Mouse (Mus musculus): ENCODE measurements around the gene Spns2. TPM values are rescaled to one million over a fixed set of nuclear protein-coding genes. Genes with fewer than 3 reads are reported as not detected.

Gene Spns2
- polyA plus RNA-seq, 1 experiment, result not detected

DNA sequence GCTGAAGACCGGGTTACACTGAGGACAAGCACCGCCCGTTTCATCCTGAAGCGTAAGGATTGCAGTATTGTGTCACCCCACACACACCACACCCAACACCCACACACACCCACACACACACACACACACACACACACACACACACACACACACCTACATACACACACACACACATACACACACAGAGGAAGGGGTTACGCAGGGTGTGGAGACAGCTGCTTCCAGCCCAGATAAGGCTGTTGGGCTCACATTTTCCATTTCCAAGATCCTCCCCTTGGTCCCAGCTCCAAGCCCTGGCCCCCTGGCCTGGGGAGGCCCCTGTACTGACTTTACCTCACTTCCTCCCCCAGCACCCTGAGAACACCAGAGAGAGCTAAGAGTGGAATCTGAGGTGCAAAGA, 73.0 kb downstream of the Spns2 start:
- H3K27ac ChIP-seq (ENCODE audit: insufficient read depth, low read depth, low read length), result no peak overlapping the region
- TF ChIP-seq POLR2A (IDR thresholded peaks at IDR 0.05; ENCODE audit: borderline replicate concordance, low read depth, low read length) (no peak), CTCF (IDR thresholded peaks at IDR 0.05; ENCODE audit: low read depth, low read length) (no peak)
- H3K4me3 ChIP-seq (ENCODE audit: insufficient read depth, low read length), result no peak overlapping the region
- no peaks in the 10 kb centered on the region for H3K4me1 ChIP-seq (ENCODE audit: control insufficient read depth, insufficient read depth, low read length)

DNA sequence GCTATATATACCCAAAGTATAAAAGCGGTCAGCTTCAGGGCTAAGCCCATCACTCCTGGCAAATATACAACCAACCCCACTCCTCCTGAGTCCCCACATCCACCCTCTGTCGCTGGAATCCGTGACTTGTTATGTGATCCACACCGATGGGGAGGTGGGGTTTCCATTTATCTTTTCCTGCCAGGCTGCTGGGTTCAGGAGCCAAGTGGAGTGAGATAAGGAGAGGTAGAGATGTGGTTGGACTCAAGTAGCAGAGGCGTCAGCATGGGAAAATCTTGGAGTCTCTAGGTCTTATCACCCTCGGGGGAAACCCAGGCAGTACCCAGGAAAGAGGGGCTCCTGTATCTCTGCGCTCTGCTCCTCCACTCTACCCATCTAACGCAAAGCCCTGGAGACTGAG, 74.5 kb downstream of the Spns2 start:
- no peaks in the 10 kb centered on the region for H3K4me1 ChIP-seq (ENCODE audit: control insufficient read depth, insufficient read depth, low read length)
- H3K4me3 ChIP-seq (ENCODE audit: insufficient read depth, low read length), result no peak overlapping the region
- TF ChIP-seq POLR2A (IDR thresholded peaks at IDR 0.05; ENCODE audit: borderline replicate concordance, low read depth, low read length), result no peak
- no peak for TF ChIP-seq CTCF (IDR thresholded peaks at IDR 0.05; ENCODE audit: low read depth, low read length)
- H3K27ac ChIP-seq (ENCODE audit: insufficient read depth, low read depth, low read length), result no peak overlapping the region

DNA sequence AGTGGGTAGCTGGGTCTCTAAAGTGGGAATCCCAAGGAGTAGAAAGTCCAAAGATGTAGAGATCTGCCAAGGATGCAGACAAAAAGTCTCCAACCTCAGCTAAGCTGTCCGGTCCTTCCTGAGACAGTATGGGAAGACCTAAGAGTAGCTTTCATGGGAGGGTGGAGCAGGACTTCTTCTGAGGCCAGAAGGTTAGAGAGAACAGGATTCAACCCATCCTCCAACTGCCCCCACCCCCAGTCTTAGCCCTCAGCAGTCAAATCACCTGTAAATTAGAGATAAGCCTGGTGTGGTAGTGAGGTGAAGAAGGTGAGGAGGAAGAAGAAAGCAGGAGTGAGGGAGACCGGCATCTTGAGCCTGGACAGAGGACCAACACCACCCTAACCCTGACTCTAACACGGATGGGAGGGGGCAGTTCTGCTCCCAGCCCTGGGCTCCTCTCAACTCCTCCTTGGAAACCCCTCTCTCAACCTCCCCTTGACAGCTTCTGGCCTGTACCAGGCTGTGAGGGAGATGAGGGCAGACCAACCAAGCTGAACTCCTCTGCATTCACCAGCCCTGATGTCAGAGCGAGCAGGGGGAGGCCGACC, 76.0 kb downstream of the Spns2 start:
- H3K4me3 ChIP-seq (ENCODE audit: insufficient read depth, low read length), result no peak overlapping the region
- TF ChIP-seq POLR2A (IDR thresholded peaks at IDR 0.05; ENCODE audit: borderline replicate concordance, low read depth, low read length) (no peak), CTCF (IDR thresholded peaks at IDR 0.05; ENCODE audit: low read depth, low read length) (no peak)
- no peaks in the 10 kb centered on the region for H3K4me1 ChIP-seq (ENCODE audit: control insufficient read depth, insufficient read depth, low read length)
- H3K27ac ChIP-seq (ENCODE audit: insufficient read depth, low read depth, low read length), result no peak overlapping the region

DNA sequence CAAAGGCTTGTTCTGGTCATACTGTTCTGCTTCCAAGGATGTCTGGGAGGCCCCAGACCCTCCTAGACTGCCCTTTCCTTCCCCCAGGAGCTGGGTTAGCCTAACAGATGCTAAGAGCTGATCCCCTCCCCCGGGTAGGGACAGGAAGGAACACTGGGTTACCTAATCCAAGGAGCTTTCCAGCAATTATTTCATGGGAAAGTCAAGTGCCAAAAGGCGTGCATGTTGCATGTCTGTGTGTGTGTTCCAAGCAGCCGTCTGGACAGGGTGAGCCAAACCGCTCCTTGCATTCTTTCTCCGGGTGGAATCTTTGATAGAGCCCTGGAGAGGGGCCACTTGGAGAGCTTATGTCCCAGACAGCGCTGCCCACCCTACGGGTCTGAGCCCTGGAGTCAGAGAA, 76.7 kb downstream of the Spns2 start:
- Histone ChIP-seq H3K4me1 (ENCODE audit: control insufficient read depth, insufficient read depth, low read length) (no peaks in the 10 kb centered on the region), H3K4me3 (ENCODE audit: insufficient read depth, low read length) (no peak overlapping the region), H3K27ac (ENCODE audit: insufficient read depth, low read depth, low read length) (no peak overlapping the region)
- TF ChIP-seq POLR2A (IDR thresholded peaks at IDR 0.05; ENCODE audit: borderline replicate concordance, low read depth, low read length), result no peak
- no peak for TF ChIP-seq CTCF (IDR thresholded peaks at IDR 0.05; ENCODE audit: low read depth, low read length)

DNA sequence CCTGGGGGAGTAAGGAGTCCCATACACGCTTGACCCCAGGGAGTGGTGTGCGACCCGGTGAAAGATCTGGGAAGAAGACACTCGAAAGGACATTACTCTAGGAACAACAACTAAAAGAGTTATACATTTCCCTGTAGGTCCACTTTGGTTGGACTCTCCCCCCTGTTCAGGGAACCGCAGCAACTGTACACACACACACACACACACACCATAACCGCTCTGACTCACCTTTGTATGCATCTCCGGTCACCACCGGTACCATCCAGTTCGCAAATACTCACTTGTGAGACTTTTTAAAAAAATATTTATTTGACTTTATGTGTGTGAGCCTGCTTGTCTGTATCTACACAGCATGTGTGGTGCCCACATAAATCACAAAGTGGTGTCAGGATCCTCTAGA, 77.8 kb downstream of the Spns2 start:
- no peak for TF ChIP-seq POLR2A (IDR thresholded peaks at IDR 0.05; ENCODE audit: borderline replicate concordance, low read depth, low read length)
- TF ChIP-seq CTCF (IDR thresholded peaks at IDR 0.05; ENCODE audit: low read depth, low read length), result no peak
- Histone ChIP-seq H3K27ac (ENCODE audit: insufficient read depth, low read depth, low read length) (no peak overlapping the region), H3K4me1 (ENCODE audit: control insufficient read depth, insufficient read depth, low read length) (no peaks in the 10 kb centered on the region), H3K4me3 (ENCODE audit: insufficient read depth, low read length) (no peak overlapping the region)

DNA sequence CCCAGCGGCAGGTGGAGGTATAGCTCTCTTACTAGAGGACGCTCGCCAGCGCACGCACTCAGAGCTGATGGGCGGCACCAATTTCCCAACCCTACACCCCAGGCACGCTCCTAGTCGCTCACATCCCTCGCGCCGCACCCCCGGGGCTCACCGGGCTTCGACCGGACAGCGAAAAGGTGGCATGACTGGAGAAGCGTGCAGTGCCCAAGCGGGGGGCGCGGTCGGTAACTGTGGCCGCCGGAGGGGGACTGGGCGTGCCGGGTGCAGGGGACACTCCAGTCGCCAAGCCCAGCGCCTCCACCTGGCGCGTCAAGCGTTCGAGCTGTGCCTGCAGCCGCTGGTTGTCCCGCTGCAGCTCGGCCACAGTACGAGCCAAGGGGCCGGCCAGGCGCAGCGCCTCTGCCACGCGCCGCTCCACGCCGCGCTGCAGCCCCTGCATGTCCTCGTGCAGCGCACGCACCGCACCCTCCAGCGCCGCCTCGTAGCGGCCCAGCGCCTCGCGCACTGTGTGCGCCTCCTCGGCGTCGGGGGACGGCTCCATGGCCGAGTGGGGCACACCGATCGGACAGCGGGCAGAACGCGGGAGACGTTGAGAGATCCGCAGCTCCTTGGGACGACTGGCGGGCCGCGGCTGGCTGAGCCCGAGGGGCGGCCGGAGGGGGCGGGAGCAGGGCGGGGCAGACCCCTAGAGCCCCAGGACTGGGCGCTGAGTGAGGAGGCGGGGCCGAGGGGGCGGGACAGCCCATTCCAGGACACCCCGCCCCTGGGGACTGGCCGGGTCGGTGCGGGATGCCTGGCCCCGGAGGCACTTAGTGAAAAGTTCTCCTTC, 78.4 kb downstream of the Spns2 start, which contains the start of gene Smtnl2:
Smtnl2 (minus strand) TSS at position 621 of the 829 bp plus-strand sequence.
- H3K4me3 ChIP-seq (ENCODE audit: insufficient read depth, low read length), result peak within 1 kb of the TSS; percentile 47
- H3K27ac ChIP-seq (ENCODE audit: insufficient read depth, low read depth, low read length), result no peak within 1 kb of the TSS

DNA sequence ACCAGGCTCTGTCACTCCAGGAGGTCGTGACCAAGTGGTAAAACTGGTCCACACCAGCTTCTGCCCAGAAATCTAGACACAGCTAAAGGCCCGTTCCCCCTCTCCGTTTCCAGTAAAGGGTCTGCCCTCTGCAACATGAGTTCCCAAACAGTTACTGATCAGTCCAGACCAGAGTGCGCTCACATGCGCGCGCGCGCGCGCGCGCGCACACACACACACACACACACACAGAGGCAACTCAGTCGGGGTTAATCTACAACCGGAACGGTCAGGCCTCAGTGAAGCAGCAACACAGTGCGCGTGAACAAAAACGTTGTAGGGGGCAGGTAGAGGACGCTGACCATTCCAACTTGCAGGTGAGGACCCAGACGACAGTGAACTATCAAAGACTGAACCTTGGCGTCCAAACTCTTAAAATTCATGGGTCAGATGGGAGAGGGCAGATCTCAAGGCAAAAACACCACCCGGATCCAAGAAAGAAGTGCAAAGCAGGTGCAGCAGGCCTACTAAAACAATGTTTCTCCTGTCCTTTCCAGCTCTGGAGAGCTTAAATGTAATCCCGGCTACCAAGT, 79.1 kb downstream of the Spns2 start:
- 0 out of 2 replicates have a peak overlapping the region, but pooled peaks have one; percentile 47 for H3K4me3 ChIP-seq (ENCODE audit: insufficient read depth, low read length)
- no peak overlapping the region for H3K27ac ChIP-seq (ENCODE audit: insufficient read depth, low read depth, low read length)
- H3K4me1 ChIP-seq (ENCODE audit: control insufficient read depth, insufficient read depth, low read length), result no peaks in the 10 kb centered on the region
- TF ChIP-seq CTCF (IDR thresholded peaks at IDR 0.05; ENCODE audit: low read depth, low read length), result no peak
- TF ChIP-seq POLR2A (IDR thresholded peaks at IDR 0.05; ENCODE audit: borderline replicate concordance, low read depth, low read length), result no peak

More for the DNA sequence above, 78.4 kb downstream of the Spns2 start, which contains the start of gene Smtnl2:
- TF ChIP-seq POLR2A (IDR thresholded peaks at IDR 0.05; ENCODE audit: borderline replicate concordance, low read depth, low read length) (no peak), CTCF (IDR thresholded peaks at IDR 0.05; ENCODE audit: low read depth, low read length) (no peak)
- no peaks in the 10 kb centered on the region for H3K4me1 ChIP-seq (ENCODE audit: control insufficient read depth, insufficient read depth, low read length)

DNA sequence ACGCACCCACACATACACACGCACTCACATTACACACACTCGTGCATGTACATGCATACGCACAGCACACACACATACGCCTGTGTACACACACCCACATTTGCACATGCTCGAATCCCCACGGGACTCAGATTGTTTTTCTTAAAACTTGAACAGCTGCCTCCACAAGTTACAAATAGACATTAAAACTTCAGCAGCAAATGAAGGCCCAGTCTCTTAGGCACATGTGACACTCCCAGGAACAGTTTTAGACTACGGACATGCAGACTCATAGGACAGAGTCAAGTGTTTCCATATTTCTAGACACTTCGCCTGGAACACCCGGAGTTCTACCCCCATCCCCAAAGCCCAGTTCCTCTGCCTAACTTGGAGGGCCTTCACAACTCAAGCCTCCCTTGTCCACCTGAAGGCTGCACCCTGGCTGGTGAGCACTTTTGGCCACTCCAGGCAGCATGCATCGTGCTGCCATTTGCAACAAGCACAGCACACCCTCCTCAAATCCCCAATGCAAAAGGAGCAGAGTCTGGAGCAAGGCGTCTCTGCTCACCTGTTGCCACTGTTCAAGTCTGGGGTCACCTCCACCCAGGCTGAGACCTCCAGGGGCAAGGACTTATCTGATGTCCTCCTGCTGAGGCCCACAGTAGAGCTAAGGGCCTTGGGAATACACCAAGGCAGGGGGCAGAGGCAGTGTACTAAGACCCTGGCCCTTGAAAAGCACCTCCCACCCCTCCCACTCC, 79.9 kb downstream of the Spns2 start:
- Histone ChIP-seq H3K4me3 (ENCODE audit: insufficient read depth, low read length) (no peak overlapping the region), H3K4me1 (ENCODE audit: control insufficient read depth, insufficient read depth, low read length) (no peaks in the 10 kb centered on the region), H3K27ac (ENCODE audit: insufficient read depth, low read depth, low read length) (no peak overlapping the region)
- TF ChIP-seq POLR2A (IDR thresholded peaks at IDR 0.05; ENCODE audit: borderline replicate concordance, low read depth, low read length) (no peak), CTCF (IDR thresholded peaks at IDR 0.05; ENCODE audit: low read depth, low read length) (no peak)

DNA sequence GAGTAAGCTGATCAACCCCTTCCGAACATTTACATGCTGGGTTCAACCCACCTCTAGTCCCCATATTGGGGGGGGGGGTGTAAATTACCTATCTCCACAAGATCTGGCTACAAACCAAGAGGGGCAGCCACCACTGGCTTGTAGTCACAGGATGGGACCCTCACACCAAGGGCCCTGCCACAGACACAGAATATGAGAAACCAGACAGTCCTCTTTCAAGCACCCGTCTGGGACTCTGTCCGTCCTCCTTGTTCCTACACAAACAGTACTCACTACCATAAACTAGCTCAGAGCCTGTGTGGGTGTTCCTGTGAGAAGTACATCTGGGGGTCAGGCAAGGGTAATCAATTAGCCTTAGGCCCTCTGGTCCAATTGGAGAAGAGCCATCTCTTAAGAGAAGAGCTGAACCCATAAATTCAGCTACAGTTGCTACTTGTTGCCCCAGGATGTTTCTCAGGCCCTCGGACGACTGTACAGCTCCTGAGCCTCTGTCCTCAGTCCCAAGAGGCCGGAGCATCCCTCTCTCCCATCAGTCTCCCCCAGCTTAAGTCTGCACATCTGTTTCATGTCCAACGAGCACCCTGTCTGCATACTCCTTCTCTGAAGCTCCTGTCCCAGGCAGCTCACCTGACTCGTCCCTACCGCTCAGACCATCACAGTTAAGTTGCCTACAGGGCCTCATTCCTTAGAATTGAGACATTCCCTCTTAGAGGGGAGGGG, 81.1 kb downstream of the Spns2 start:
- TF ChIP-seq POLR2A (IDR thresholded peaks at IDR 0.05; ENCODE audit: borderline replicate concordance, low read depth, low read length) (no peak), CTCF (IDR thresholded peaks at IDR 0.05; ENCODE audit: low read depth, low read length) (no peak)
- Histone ChIP-seq H3K4me3 (ENCODE audit: insufficient read depth, low read length) (no peak overlapping the region), H3K27ac (ENCODE audit: insufficient read depth, low read depth, low read length) (no peak overlapping the region), H3K4me1 (ENCODE audit: control insufficient read depth, insufficient read depth, low read length) (no peaks in the 10 kb centered on the region)
